Mouse (Mus musculus) hindbrain, embryonic 12.5 days (tissue): Measurements from ENCODE around the gene Rps6ka5. TPM values are rescaled to one million over a fixed set of nuclear protein-coding genes. Genes with fewer than 3 reads are reported as not detected.
A peak's percentile ranks its signal among the peaks of the same experiment; 100 is the strongest.

Experiments
- ATAC-seq: fragments of 200-750 bp; cut with Nextera tagmentation; 2 replicates; pipeline ENCODE4 v1.8.0; 2017; ENCODE audit warnings: moderate TSS enrichment; ENCODE audit not compliant: low FRiP score
- H3K27ac ChIP-seq: fragments of 300-500 bp; sonication (generic); 2 replicates; pipeline ENCODE4 v1.5.1; 2016; ENCODE audit warnings: mild to moderate bottlenecking
- H3K27me3 ChIP-seq: fragments of 300-500 bp; sonication (generic); 2 replicates; pipeline ENCODE4 v1.6.1; 2016; ENCODE audit warnings: mild to moderate bottlenecking
- H3K36me3 ChIP-seq: fragments of 300-500 bp; sonication (generic); 2 replicates; pipeline ENCODE4 v1.6.1; 2016; ENCODE audit warnings: mild to moderate bottlenecking
- H3K4me1 ChIP-seq: fragments of 300-500 bp; sonication (generic); 2 replicates; pipeline ENCODE4 v1.6.1; 2016
- H3K4me2 ChIP-seq: fragments of 300-500 bp; sonication (generic); replicated peaks from 2 replicates; pipeline ENCODE4 v1.6.1; 2016; ENCODE audit warnings: mild to moderate bottlenecking
- H3K4me3 ChIP-seq: fragments of 300-500 bp; sonication (generic); 2 replicates; pipeline ENCODE4 v1.5.1; 2016; ENCODE audit warnings: mild to moderate bottlenecking
- H3K9ac ChIP-seq: fragments of 300-500 bp; sonication (generic); 2 replicates; pipeline ENCODE4 v1.6.1; 2016; ENCODE audit warnings: mild to moderate bottlenecking, moderate library complexity
- H3K9me3 ChIP-seq: fragments of 300-500 bp; sonication (generic); replicated peaks from 2 replicates; pipeline ENCODE4 v1.6.1; 2016; ENCODE audit warnings: mild to moderate bottlenecking
- WGBS: fragments of 180-500 bp; shearing (Covaris S2); methylation state at CpG from one replicate; pipeline ENCODE4 v1.1.7; 2016; 5-methylcytosine and 5-hydroxymethylcytosine counted together
- polyA plus RNA-seq: library from polyadenylated mRNA; unstranded; fragments of >200 nt; fragmentation: Nextera tagmentation; extraction: Ambion mirVana; gene quantifications from 2 replicates; pipeline ENCODE4 v1.2.1, GENCODE M21; 2016

The Rps6ka5 gene
- 6.5 and 7.0 TPM in 2 replicates for polyA plus RNA-seq

- Histone ChIP-seq H3K9me3 (no peaks in the 10 kb centered on the region), H3K27ac (no peak within 1 kb of the TSS), H3K4me2 (peak within 1 kb of the TSS; percentile 58), H3K9ac (no peak within 1 kb of the TSS), H3K4me3 (peak within 1 kb of the TSS; percentile 70; the same call in 1 of the 2 replicates), H3K36me3 (no peaks in the 10 kb centered on the region), H3K27me3 (no peaks in the 10 kb centered on the region), H3K4me1 (peaks cover 5% of the 10 kb centered on the region)
- no peak for ATAC-seq
- 97% methylated on average over 4 of the region's 4 CpGs for WGBS
Observed at GRCm38 (mm10) chr12:100726651-100727050, at the start of gene Rps6ka5. Rps6ka5 (minus strand) TSS chr12:100726983.

DNA sequence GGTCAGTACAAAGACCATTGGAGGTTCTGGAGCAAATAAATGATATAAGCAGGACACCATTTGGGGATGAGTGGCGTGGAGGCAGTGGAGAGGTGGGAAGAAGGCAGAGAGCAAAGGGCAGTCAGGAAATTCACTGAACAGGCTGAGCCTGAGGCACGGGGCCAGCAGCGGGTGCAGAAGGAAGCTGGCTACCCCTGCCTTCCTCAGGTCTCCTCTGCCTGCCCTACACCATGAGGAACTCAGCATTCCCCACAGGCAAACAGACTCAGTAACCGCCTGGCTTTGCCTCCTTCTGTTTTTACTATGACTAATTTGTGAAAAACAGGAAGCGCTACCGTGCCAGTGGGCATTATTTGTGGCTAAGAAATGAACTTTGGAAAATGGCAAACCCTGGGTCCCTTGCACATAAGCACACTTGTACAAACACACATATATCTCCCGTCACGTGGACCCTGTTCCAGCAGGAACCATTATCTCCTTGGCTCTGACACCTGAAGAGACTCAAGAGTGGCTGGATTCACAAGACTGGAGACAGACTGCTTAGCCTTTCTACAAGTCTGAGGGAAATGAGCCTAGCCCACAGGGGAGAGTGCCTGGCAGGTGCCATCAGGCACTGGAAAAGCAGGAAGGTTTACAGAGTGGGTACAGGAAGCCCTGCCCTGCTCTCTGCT lies 49.3 kb upstream of the Rps6ka5 start:
- H3K4me1 ChIP-seq: peaks cover 9% of the 10 kb centered on the region; the same call in 1 of the 2 replicates
- H3K9me3 ChIP-seq: no peaks in the 10 kb centered on the region
- no peaks in the 10 kb centered on the region for H3K36me3 ChIP-seq
- H3K4me2 ChIP-seq: no peak overlapping the region
- WGBS: 86% methylated on average over 8 of the region's 8 CpGs
- no peak overlapping the region for H3K9ac ChIP-seq
- H3K27ac ChIP-seq: no peak overlapping the region
- no peak overlapping the region for H3K4me3 ChIP-seq
- no peak for ATAC-seq
- H3K27me3 ChIP-seq: no peaks in the 10 kb centered on the region

GRCm38 (mm10) chr12:100775291-100775690 lies 48.5 kb upstream of the Rps6ka5 start:
- ATAC-seq: no peak
- Histone ChIP-seq H3K4me2 (no peak overlapping the region), H3K4me3 (no peak overlapping the region), H3K4me1 (peaks cover 9% of the 10 kb centered on the region; the same call in 1 of the 2 replicates), H3K36me3 (no peaks in the 10 kb centered on the region), H3K27me3 (no peaks in the 10 kb centered on the region), H3K9ac (no peak overlapping the region), H3K9me3 (no peaks in the 10 kb centered on the region), H3K27ac (no peak overlapping the region)

DNA sequence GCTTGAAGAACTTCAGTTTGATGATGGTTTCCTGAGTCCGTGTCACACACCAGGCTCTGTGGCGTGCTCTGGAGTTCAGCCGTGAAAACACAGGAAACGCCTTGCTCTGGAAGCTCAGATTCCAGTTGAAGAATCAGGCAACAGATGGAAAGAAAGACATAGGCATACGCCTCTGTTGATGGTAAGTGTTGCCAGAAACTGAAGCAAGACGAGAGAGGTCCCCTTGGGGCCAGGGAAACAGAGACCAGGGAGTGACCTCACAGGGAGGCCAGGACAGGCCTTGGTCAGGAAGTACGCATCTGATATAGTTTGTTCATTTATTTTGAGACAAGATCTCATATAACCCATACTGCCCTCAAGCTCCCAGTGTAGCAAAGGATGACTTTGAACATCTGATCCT lies 48.0 kb upstream of the Rps6ka5 start:
- 76% methylated on average over 7 of the region's 7 CpGs for WGBS
- no peak for ATAC-seq

GRCm38 (mm10) chr12:100772230-100772984 lies 45.6 kb upstream of the Rps6ka5 start:
- no peak overlapping the region for H3K27ac ChIP-seq
- H3K9ac ChIP-seq: no peak overlapping the region
- H3K4me3 ChIP-seq: no peak overlapping the region
- no peaks in the 10 kb centered on the region for H3K36me3 ChIP-seq
- H3K27me3 ChIP-seq: no peaks in the 10 kb centered on the region
- no peak for ATAC-seq
- no peak overlapping the region for H3K4me2 ChIP-seq
- WGBS: 43% methylated on average over 7 of the region's 7 CpGs
- no peaks in the 10 kb centered on the region for H3K9me3 ChIP-seq
- H3K4me1 ChIP-seq: 0 out of 2 replicates have a peak, but pooled peaks cover 5% of the 10 kb centered on the region

More for the DNA sequence above, 48.0 kb upstream of the Rps6ka5 start:
- H3K27ac ChIP-seq: no peak overlapping the region
- peaks cover 8% of the 10 kb centered on the region; the same call in 1 of the 2 replicates for H3K4me1 ChIP-seq
- no peaks in the 10 kb centered on the region for H3K36me3 ChIP-seq
- H3K9me3 ChIP-seq: no peaks in the 10 kb centered on the region
- H3K4me2 ChIP-seq: no peak overlapping the region
- H3K27me3 ChIP-seq: no peaks in the 10 kb centered on the region
- H3K9ac ChIP-seq: no peak overlapping the region
- no peak overlapping the region for H3K4me3 ChIP-seq

DNA sequence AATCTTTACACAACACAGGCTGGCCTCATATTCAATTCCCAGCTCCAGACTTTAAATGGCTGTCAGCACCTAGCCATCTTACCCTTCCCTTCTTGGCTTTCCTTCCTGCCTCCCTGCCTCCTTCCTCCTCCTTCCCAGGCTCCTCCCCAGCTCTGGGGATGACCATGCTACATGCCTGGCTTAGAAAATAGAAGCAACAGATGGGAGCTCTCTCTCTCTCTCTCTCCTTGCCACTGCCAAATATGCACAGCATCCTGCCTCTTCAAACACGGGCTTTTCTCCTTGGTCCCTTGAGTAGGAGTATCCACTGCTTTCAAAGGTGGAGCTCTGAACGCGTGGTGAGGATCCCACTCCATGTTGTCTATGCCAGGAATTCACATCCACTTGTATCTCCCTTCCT lies 44.0 kb upstream of the Rps6ka5 start:
- Histone ChIP-seq H3K4me1 (0 out of 2 replicates have a peak, but pooled peaks cover 5% of the 10 kb centered on the region), H3K4me2 (no peak overlapping the region), H3K4me3 (no peak overlapping the region), H3K36me3 (no peaks in the 10 kb centered on the region), H3K9ac (no peak overlapping the region), H3K27ac (no peak overlapping the region), H3K27me3 (no peaks in the 10 kb centered on the region), H3K9me3 (no peaks in the 10 kb centered on the region)
- 84% methylated on average over 3 of the region's 3 CpGs for WGBS
- ATAC-seq: no peak

GRCm38 (mm10) chr12:100769871-100770270 lies 43.1 kb upstream of the Rps6ka5 start:
- Histone ChIP-seq H3K4me1 (0 out of 2 replicates have a peak, but pooled peaks cover 5% of the 10 kb centered on the region), H3K4me3 (no peak overlapping the region), H3K9me3 (no peaks in the 10 kb centered on the region), H3K27ac (no peak overlapping the region), H3K36me3 (no peaks in the 10 kb centered on the region), H3K4me2 (no peak overlapping the region), H3K9ac (no peak overlapping the region), H3K27me3 (no peaks in the 10 kb centered on the region)
- ATAC-seq: no peak
- 88% methylated on average over 6 of the region's 6 CpGs for WGBS

DNA sequence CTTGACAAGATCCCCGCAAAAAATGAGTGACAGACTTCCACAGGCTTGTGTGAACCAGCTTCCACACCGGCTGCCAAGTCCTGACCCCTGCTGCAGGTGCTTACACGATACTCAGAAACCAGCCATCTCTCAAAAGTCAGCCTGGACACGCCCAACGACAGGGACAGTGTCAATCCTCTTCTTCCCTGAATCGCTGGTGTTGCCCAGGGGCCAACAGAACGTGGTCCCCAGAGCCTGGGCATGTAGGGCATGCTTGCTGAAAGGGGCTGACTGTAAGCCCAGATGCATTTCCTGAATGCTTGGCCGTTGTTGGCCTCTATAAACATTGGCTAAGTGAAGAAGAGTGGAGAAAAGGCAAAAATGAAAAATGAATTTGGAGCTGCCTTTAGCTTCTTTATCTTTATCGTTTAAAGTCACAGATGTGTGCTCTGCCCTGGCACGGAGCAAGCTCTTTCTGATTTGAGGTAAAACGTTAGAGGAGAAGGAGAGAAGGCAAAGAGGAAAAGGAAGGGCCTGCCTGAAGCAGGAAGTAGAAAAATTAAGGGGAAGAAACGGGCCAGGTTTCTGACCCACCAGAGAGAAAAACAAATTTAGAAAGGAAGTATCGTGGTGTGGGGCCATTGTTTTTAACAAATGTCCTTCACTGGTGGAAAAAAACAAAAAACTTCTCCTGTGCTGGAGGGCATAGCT lies 37.7 kb upstream of the Rps6ka5 start:
- Histone ChIP-seq H3K4me3 (no peak overlapping the region), H3K27ac (no peak overlapping the region), H3K4me1 (0 out of 2 replicates have a peak, but pooled peaks cover 5% of the 10 kb centered on the region), H3K4me2 (no peak overlapping the region), H3K27me3 (no peaks in the 10 kb centered on the region), H3K9ac (no peak overlapping the region), H3K36me3 (no peaks in the 10 kb centered on the region), H3K9me3 (no peaks in the 10 kb centered on the region)
- no peak for ATAC-seq
- 73% methylated on average over 13 of the region's 13 CpGs for WGBS

GRCm38 (mm10) chr12:100762663-100763425 lies 36.1 kb upstream of the Rps6ka5 start:
- H3K9ac ChIP-seq: no peak overlapping the region
- ATAC-seq: no peak
- H3K9me3 ChIP-seq: no peaks in the 10 kb centered on the region
- 0 out of 2 replicates have a peak, but pooled peaks cover 5% of the 10 kb centered on the region for H3K4me1 ChIP-seq
- H3K27ac ChIP-seq: no peak overlapping the region
- no peak overlapping the region for H3K4me3 ChIP-seq
- H3K4me2 ChIP-seq: no peak overlapping the region
- no peaks in the 10 kb centered on the region for H3K36me3 ChIP-seq
- WGBS: 69% methylated on average over 11 of the region's 11 CpGs
- H3K27me3 ChIP-seq: no peaks in the 10 kb centered on the region

GRCm38 (mm10) chr12:100757427-100757826 lies 30.6 kb upstream of the Rps6ka5 start:
- Histone ChIP-seq H3K9ac (no peak overlapping the region), H3K27ac (no peak overlapping the region), H3K36me3 (no peaks in the 10 kb centered on the region), H3K4me1 (no peaks in the 10 kb centered on the region), H3K27me3 (no peaks in the 10 kb centered on the region), H3K4me2 (no peak overlapping the region), H3K4me3 (no peak overlapping the region), H3K9me3 (no peaks in the 10 kb centered on the region)
- ATAC-seq: no peak
- WGBS: 49% methylated on average over 4 of the region's 4 CpGs

GRCm38 (mm10) chr12:100753716-100754115 lies 26.9 kb upstream of the Rps6ka5 start:
- H3K4me3 ChIP-seq: no peak overlapping the region
- no peaks in the 10 kb centered on the region for H3K4me1 ChIP-seq
- no peak for ATAC-seq
- no peak overlapping the region for H3K9ac ChIP-seq
- no peak overlapping the region for H3K27ac ChIP-seq
- H3K9me3 ChIP-seq: no peaks in the 10 kb centered on the region
- no peaks in the 10 kb centered on the region for H3K36me3 ChIP-seq
- 70% methylated on average over 1 of the region's 1 CpGs for WGBS
- no peaks in the 10 kb centered on the region for H3K27me3 ChIP-seq
- no peak overlapping the region for H3K4me2 ChIP-seq

GRCm38 (mm10) chr12:100752977-100753376 lies 26.2 kb upstream of the Rps6ka5 start:
- Histone ChIP-seq H3K36me3 (no peaks in the 10 kb centered on the region), H3K4me3 (no peak overlapping the region), H3K27ac (no peak overlapping the region), H3K27me3 (no peaks in the 10 kb centered on the region), H3K4me2 (no peak overlapping the region), H3K9ac (no peak overlapping the region), H3K4me1 (no peaks in the 10 kb centered on the region), H3K9me3 (no peaks in the 10 kb centered on the region)
- WGBS: 81% methylated on average over 1 of the region's 1 CpGs
- ATAC-seq: no peak
